Mouse (Mus musculus): ENCODE measurements at regions not wholly inside any gene's neighbourhood (a gene's known extent, or its start where the extent isn't known, plus 50 kb on each side); places are given as distances from the start of the nearest gene placed in this dataset.

GRCm38 (mm10) chr2:9267675-9268074, 613.4 kb upstream of the 4930412O13Rik start:
- DNase-seq (ENCODE audit: low spot score in 2 of 2), result no peak

- DNase-seq (ENCODE audit: low spot score in 2 of 2), result no peak
Observed at GRCm38 (mm10) chr2:9283441-9283840, 597.6 kb upstream of the 4930412O13Rik start.

- no peak for DNase-seq (ENCODE audit: low spot score in 2 of 2)
Observed at GRCm38 (mm10) chr2:9285800-9286199, 595.3 kb upstream of the 4930412O13Rik start.

GRCm38 (mm10) chr2:9287077-9287476, 594.0 kb upstream of the 4930412O13Rik start:
- DNase-seq (ENCODE audit: low spot score in 2 of 2), result no peak

- DNase-seq (ENCODE audit: low spot score in 2 of 2), result no peak
Observed at GRCm38 (mm10) chr2:9287623-9288022, 593.4 kb upstream of the 4930412O13Rik start.

- DNase-seq (ENCODE audit: low spot score in 2 of 2), result no peak
Observed at GRCm38 (mm10) chr2:9331630-9332352, 549.3 kb upstream of the 4930412O13Rik start.

- DNase-seq (ENCODE audit: low spot score in 2 of 2), result no peak
Observed at GRCm38 (mm10) chr2:9348982-9349381, 532.1 kb upstream of the 4930412O13Rik start.

- no peak for DNase-seq (ENCODE audit: low spot score in 2 of 2)
Observed at GRCm38 (mm10) chr2:9349994-9350393, 531.1 kb upstream of the 4930412O13Rik start.

GRCm38 (mm10) chr2:9352190-9352589, 528.9 kb upstream of the 4930412O13Rik start:
- DNase-seq (ENCODE audit: low spot score in 2 of 2), result no peak

GRCm38 (mm10) chr2:9360020-9360419, 521.0 kb upstream of the 4930412O13Rik start:
- DNase-seq (ENCODE audit: low spot score in 2 of 2), result no peak

GRCm38 (mm10) chr2:9367801-9368584, 513.1 kb upstream of the 4930412O13Rik start:
- DNase-seq (ENCODE audit: low spot score in 2 of 2), result no peak

GRCm38 (mm10) chr2:9369572-9369971, 511.5 kb upstream of the 4930412O13Rik start:
- no peak for DNase-seq (ENCODE audit: low spot score in 2 of 2)

- DNase-seq (ENCODE audit: low spot score in 2 of 2), result no peak
Observed at GRCm38 (mm10) chr2:9386566-9386965, 494.5 kb upstream of the 4930412O13Rik start.

- DNase-seq (ENCODE audit: low spot score in 2 of 2), result no peak
Observed at GRCm38 (mm10) chr2:9388058-9388457, 493.0 kb upstream of the 4930412O13Rik start.

- DNase-seq (ENCODE audit: low spot score in 2 of 2), result no peak
Observed at GRCm38 (mm10) chr2:9395379-9395999, 485.6 kb upstream of the 4930412O13Rik start.

- DNase-seq (ENCODE audit: low spot score in 2 of 2), result no peak
Observed at GRCm38 (mm10) chr2:9401461-9401860, 479.6 kb upstream of the 4930412O13Rik start.

GRCm38 (mm10) chr2:9402281-9402680, 478.8 kb upstream of the 4930412O13Rik start:
- DNase-seq (ENCODE audit: low spot score in 2 of 2), result no peak

- DNase-seq (ENCODE audit: low spot score in 2 of 2), result no peak
Observed at GRCm38 (mm10) chr2:9409075-9409474, 472.0 kb upstream of the 4930412O13Rik start.

GRCm38 (mm10) chr2:9422686-9423085, 458.4 kb upstream of the 4930412O13Rik start:
- no peak for DNase-seq (ENCODE audit: low spot score in 2 of 2)

- DNase-seq (ENCODE audit: low spot score in 2 of 2), result no peak
Observed at GRCm38 (mm10) chr2:9423534-9423933, 457.5 kb upstream of the 4930412O13Rik start.

- DNase-seq (ENCODE audit: low spot score in 2 of 2), result no peak
Observed at GRCm38 (mm10) chr2:9433110-9433940, 447.7 kb upstream of the 4930412O13Rik start.

All from thymus, postnatal 10 days (tissue).